Mouse (Mus musculus) CH12.LX (cell line): Measurements from ENCODE around the gene Zfp518a. TPM values are rescaled to one million over a fixed set of nuclear protein-coding genes. Genes with fewer than 3 reads are reported as not detected.

Experiments
- DNase-seq: peaks from one replicate; pipeline ENCODE4 v3.0.0-alpha.2; 2013; ENCODE audit errors: extremely low read depth
- H3K27ac ChIP-seq: 2 replicates; pipeline ENCODE4 v1.5.1; 2012; ENCODE audit warnings: low read depth, mild to moderate bottlenecking, control low read depth, moderate library complexity; ENCODE audit not compliant: insufficient read depth
- H3K27me3 ChIP-seq: replicated peaks from 2 replicates; pipeline ENCODE3; 2012; ENCODE audit warnings: inconsistent platforms
- H3K36me3 ChIP-seq, 2 experiments: replicated peaks in 1 of 2; 2 replicates each; pipeline versions ENCODE3 to v1.6.1; 2012; ENCODE audit warnings: inconsistent platforms in 1 of 2, low read length in 1 of 2, mild to moderate bottlenecking in 1 of 2, mixed read lengths in 1 of 2, moderate library complexity in 1 of 2; ENCODE audit not compliant: control insufficient read depth in 1 of 2, insufficient read depth in 1 of 2
- H3K4me1 ChIP-seq, 2 experiments: 2 replicates each; pipeline ENCODE4 v1.6.1; 2012; ENCODE audit warnings: inconsistent platforms in 1 of 2, moderate library complexity in 1 of 2; ENCODE audit not compliant: insufficient read depth in 2 of 2, control insufficient read depth in 1 of 2
- H3K4me2 ChIP-seq: 2 replicates; pipeline ENCODE4 v1.6.1; 2012; ENCODE audit warnings: low read depth, mild to moderate bottlenecking, control low read depth; ENCODE audit not compliant: poor library complexity, insufficient read depth, severe bottlenecking
- H3K4me3 ChIP-seq, 3 experiments: fragments of 150-350 bp in 1 of 3; sonication (generic) in 1 of 3; replicated peaks in 1 of 3; 2 replicates each; pipeline versions ENCODE3 to v1.5.1; 2011 to 2012; ENCODE audit warnings: low read depth in 2 of 3, low read length in 2 of 3, mild to moderate bottlenecking in 2 of 3, moderate library complexity in 2 of 3, control low read depth in 1 of 3, improper control_type of control experiment in 1 of 3, inconsistent platforms in 1 of 3, mixed read lengths in 1 of 3; ENCODE audit not compliant: poor library complexity in 1 of 3
- H3K79me2 ChIP-seq: replicated peaks from 2 replicates; pipeline ENCODE4 v1.6.1; 2012; ENCODE audit warnings: mild to moderate bottlenecking, moderate library complexity; ENCODE audit not compliant: control insufficient read depth, poor library complexity, insufficient read depth, severe bottlenecking; ENCODE audit errors: extremely low read depth
- H3K9ac ChIP-seq: 2 replicates; pipeline ENCODE4 v1.6.1; 2012; ENCODE audit warnings: low read depth, mild to moderate bottlenecking, control low read depth, moderate library complexity; ENCODE audit not compliant: insufficient read depth
- H3K9me3 ChIP-seq: replicated peaks from 2 replicates; pipeline ENCODE3; 2012; ENCODE audit warnings: low read length, inconsistent platforms, mixed read lengths
- BHLHE40 ChIP-seq: IDR thresholded peaks from 2 replicates; pipeline ENCODE4 v1.6.1; 2011; ENCODE audit warnings: mild to moderate bottlenecking, low read depth, low read length, improper control_type of control experiment
- CHD1 ChIP-seq: IDR thresholded peaks from 2 replicates; pipeline ENCODE4 v1.6.1; 2012; ENCODE audit warnings: low read depth, low read length, improper control_type of control experiment, inconsistent platforms
- CHD2 ChIP-seq: IDR thresholded peaks from 2 replicates; pipeline ENCODE4 v1.6.1; 2011; ENCODE audit warnings: low read length, improper control_type of control experiment
- CTCF ChIP-seq, 2 experiments: IDR thresholded peaks in 1 of 2; conservative IDR thresholded peaks in 1 of 2; 2 replicates each; pipeline ENCODE4 v1.5.1; 2011 to 2012; ENCODE audit warnings: low read depth in 2 of 2, low read length in 2 of 2, improper control_type of control experiment in 1 of 2, inconsistent platforms in 1 of 2, mild to moderate bottlenecking in 1 of 2, moderate library complexity in 1 of 2
- E2F4 ChIP-seq: IDR thresholded peaks from 2 replicates; pipeline ENCODE4 v1.6.1; 2011; ENCODE audit warnings: low read depth, low read length, improper control_type of control experiment; ENCODE audit not compliant: insufficient replicate concordance
- ELF1 ChIP-seq: IDR thresholded peaks from 2 replicates; pipeline ENCODE4 v1.6.1; 2014; ENCODE audit warnings: low read depth, mild to moderate bottlenecking, inconsistent platforms, low read length, improper control_type of control experiment
- EP300 ChIP-seq: IDR thresholded peaks from 2 replicates; pipeline ENCODE4 v1.6.1; 2011; ENCODE audit warnings: low read length, improper control_type of control experiment
- ETS1 ChIP-seq: conservative IDR thresholded peaks from 2 replicates; pipeline ENCODE4 v1.6.1; 2012; ENCODE audit warnings: low read depth, mild to moderate bottlenecking, inconsistent platforms, low read length, improper control_type of control experiment, moderate library complexity
- GABPA ChIP-seq: IDR thresholded peaks from 2 replicates; pipeline ENCODE4 v1.6.1; 2012; ENCODE audit warnings: low read depth, low read length, improper control_type of control experiment, inconsistent platforms; ENCODE audit not compliant: insufficient replicate concordance
- HCFC1 ChIP-seq: IDR thresholded peaks from 2 replicates; pipeline ENCODE4 v1.6.1; 2012; ENCODE audit warnings: low read depth, mild to moderate bottlenecking, inconsistent platforms, low read length, improper control_type of control experiment
- IRF4 ChIP-seq: IDR thresholded peaks from 2 replicates; pipeline ENCODE4 v1.6.1; 2014; ENCODE audit warnings: low read depth, mild to moderate bottlenecking, inconsistent platforms, low read length, improper control_type of control experiment
- JUN ChIP-seq: IDR thresholded peaks from 2 replicates; pipeline ENCODE4 v1.6.1; 2011; ENCODE audit warnings: low read depth, mild to moderate bottlenecking, low read length, improper control_type of control experiment, moderate library complexity; ENCODE audit not compliant: insufficient read depth
- JUND ChIP-seq: conservative IDR thresholded peaks from 2 replicates; pipeline ENCODE4 v1.6.1; 2011; ENCODE audit warnings: low read depth, low read length, improper control_type of control experiment
- KAT2A ChIP-seq: IDR thresholded peaks from 2 replicates; pipeline ENCODE4 v1.6.1; 2012; ENCODE audit warnings: low read length, improper control_type of control experiment, inconsistent platforms; ENCODE audit not compliant: insufficient replicate concordance
- MAFK ChIP-seq: IDR thresholded peaks from 2 replicates; pipeline ENCODE4 v1.6.1; 2011; ENCODE audit warnings: low read length, improper control_type of control experiment; ENCODE audit not compliant: insufficient replicate concordance
- MAX ChIP-seq: IDR thresholded peaks from 2 replicates; pipeline ENCODE4 v1.6.1; 2011; ENCODE audit warnings: low read length, improper control_type of control experiment
- MAZ ChIP-seq: IDR thresholded peaks from 2 replicates; pipeline ENCODE4 v1.6.1; 2012; ENCODE audit warnings: low read depth, mild to moderate bottlenecking, inconsistent platforms, low read length, improper control_type of control experiment, moderate library complexity
- MEF2A ChIP-seq: IDR thresholded peaks from 2 replicates; pipeline ENCODE4 v1.6.1; 2014; ENCODE audit warnings: low read depth, mild to moderate bottlenecking, inconsistent platforms, low read length, improper control_type of control experiment, borderline replicate concordance
- MXI1 ChIP-seq: IDR thresholded peaks from 2 replicates; pipeline ENCODE4 v1.6.1; 2011; ENCODE audit warnings: mild to moderate bottlenecking, low read depth, low read length, improper control_type of control experiment
- MYC ChIP-seq: IDR thresholded peaks from 2 replicates; pipeline ENCODE4 v1.6.1; 2011; ENCODE audit warnings: low read depth, mild to moderate bottlenecking, improper control_type of control experiment, low read length
- NELFE ChIP-seq: IDR thresholded peaks from 2 replicates; pipeline ENCODE4 v1.6.1; 2011; ENCODE audit warnings: low read depth, low read length, improper control_type of control experiment
- NRF1 ChIP-seq: IDR thresholded peaks from 2 replicates; pipeline ENCODE4 v1.6.1; 2014; ENCODE audit warnings: low read depth, mild to moderate bottlenecking, inconsistent platforms, low read length, improper control_type of control experiment, moderate library complexity
- PAX5 ChIP-seq: IDR thresholded peaks from 2 replicates; pipeline ENCODE4 v1.6.1; 2012; ENCODE audit warnings: low read length, inconsistent platforms, mixed read lengths
- POLR2A ChIP-seq: IDR thresholded peaks from 2 replicates; pipeline ENCODE4 v1.6.1; 2011; ENCODE audit warnings: low read depth, mild to moderate bottlenecking, improper control_type of control experiment, low read length
- POLR2AphosphoS2 ChIP-seq: IDR thresholded peaks from 2 replicates; pipeline ENCODE4 v1.6.1; 2011; ENCODE audit warnings: low read depth, low read length, improper control_type of control experiment
- RAD21 ChIP-seq: IDR thresholded peaks from 2 replicates; pipeline ENCODE4 v1.6.1; 2011; ENCODE audit warnings: low read depth, mild to moderate bottlenecking, low read length, improper control_type of control experiment, moderate library complexity
- RCOR1 ChIP-seq: conservative IDR thresholded peaks from 2 replicates; pipeline ENCODE4 v1.6.1; 2012; ENCODE audit warnings: low read depth, mild to moderate bottlenecking, inconsistent platforms, low read length, improper control_type of control experiment
- SIN3A ChIP-seq: IDR thresholded peaks from 2 replicates; pipeline ENCODE4 v1.6.1; 2012; ENCODE audit warnings: low read length, improper control_type of control experiment, inconsistent platforms
- SMC3 ChIP-seq: IDR thresholded peaks from 2 replicates; pipeline ENCODE4 v1.6.1; 2011; ENCODE audit warnings: low read depth, low read length, improper control_type of control experiment
- TCF12 ChIP-seq: IDR thresholded peaks from 2 replicates; pipeline ENCODE4 v1.6.1; 2014; ENCODE audit warnings: low read depth, mild to moderate bottlenecking, inconsistent platforms, low read length, improper control_type of control experiment
- UBTF ChIP-seq: IDR thresholded peaks from 2 replicates; pipeline ENCODE4 v1.6.1; 2012; ENCODE audit warnings: low read depth, mild to moderate bottlenecking, inconsistent platforms, low read length, improper control_type of control experiment, moderate library complexity
- USF1 ChIP-seq: IDR thresholded peaks from 2 replicates; pipeline ENCODE4 v1.6.1; 2014; ENCODE audit warnings: low read depth, mild to moderate bottlenecking, inconsistent platforms, low read length, improper control_type of control experiment
- USF2 ChIP-seq: conservative IDR thresholded peaks from 2 replicates; pipeline ENCODE4 v1.6.1; 2011; ENCODE audit warnings: low read depth, low read length, improper control_type of control experiment
- ZC3H11A ChIP-seq: IDR thresholded peaks from 2 replicates; pipeline ENCODE4 v1.6.1; 2012; ENCODE audit warnings: low read depth, mild to moderate bottlenecking, inconsistent platforms, low read length, improper control_type of control experiment
- ZKSCAN1 ChIP-seq: IDR thresholded peaks from 2 replicates; pipeline ENCODE4 v1.6.1; 2012; ENCODE audit warnings: low read depth, inconsistent platforms, low read length, improper control_type of control experiment, borderline replicate concordance
- ZMIZ1 ChIP-seq: IDR thresholded peaks from 2 replicates; pipeline ENCODE4 v1.6.1; 2012; ENCODE audit warnings: low read depth, mild to moderate bottlenecking, inconsistent platforms, low read length, improper control_type of control experiment
- ZNF384 ChIP-seq: IDR thresholded peaks from 2 replicates; pipeline ENCODE4 v1.6.1; 2012; ENCODE audit warnings: low read depth, low read length, improper control_type of control experiment, inconsistent platforms
- dilution Hi-C: fragments of 300-500 bp; cut with MboI; formaldehyde crosslinking; loops from 2 replicates; pipeline ENCODE4 v1.14.3; 2020; ENCODE audit warnings: low sequenced_read_pairs; ENCODE audit not compliant: extremely low pct_unique_long_range_greater_than_20kb, extremely low pct_ligation_motif_present
- in situ Hi-C: fragments of 300-500 bp; cut with MboI; formaldehyde crosslinking; loops from 3 replicates; pipeline ENCODE4 v1.14.3; 2019; ENCODE audit warnings: low sequenced_read_pairs, low pct_ligation_motif_present, low pct_unique_long_range_greater_than_20kb, mixed read lengths
- polyA plus RNA-seq: library from polyadenylated mRNA; unstranded; fragments of >175 nt; gene quantifications from 2 replicates; pipeline ENCODE4 v1.2.1, GENCODE M21; 2012; ENCODE audit warnings: low read depth; ENCODE audit not compliant: insufficient read length
- total RNA-seq, 2 experiments: library from RNA; depleted of rRNA; stranded (reverse); fragments of 300-350 nt in 1 of 2; fragments of >200 nt in 1 of 2; gene quantifications; 2 replicates each; pipeline ENCODE4 v1.2.3; 2012 to 2014

The Zfp518a gene
- total RNA-seq (2012; rRNA removed) (5.4 and 5.9 TPM in 2 replicates), total RNA-seq (2014; rRNA removed) (19.7 and 23.4 TPM in 2 replicates), polyA plus RNA-seq (10.0 and 11.6 TPM in 2 replicates)

- Histone ChIP-seq H3K9ac (peak within 1 kb of the TSS; percentile 90), H3K36me3 (peaks cover 0 to 7% of the 10 kb centered on the region in 2 experiments), H3K79me2 (peaks cover 2% of the 10 kb centered on the region; the same call in 1 of the 2 replicates), H3K4me2 (no peak within 1 kb of the TSS), H3K4me1 (peaks cover 3 to 16% of the 10 kb centered on the region in 2 experiments), H3K27ac (peak within 1 kb of the TSS; percentile 67), H3K27me3 (no peaks in the 10 kb centered on the region), H3K9me3 (no peaks in the 10 kb centered on the region), H3K4me3 (peak within 1 kb of the TSS; percentile 74 to 91 (median 75))
- dilution Hi-C loops (no loop called here), in situ Hi-C loops (no loop called here)
- DNase-seq, result peak; percentile 86
- no peak for TF ChIP-seq CHD1
- TF ChIP-seq HCFC1, result peak; percentile 81
- no peak; the same call in 1 of the 2 replicates for TF ChIP-seq ZKSCAN1
- TF ChIP-seq EP300, result no peak
- peak; percentile 89; the same call in 1 of the 2 replicates for TF ChIP-seq KAT2A
- peak; percentile 58; the same call in 1 of the 2 replicates for TF ChIP-seq ZMIZ1
- peak; percentile 27; the same call in 1 of the 2 replicates for TF ChIP-seq MYC
- TF ChIP-seq JUN, result no peak
- TF ChIP-seq MXI1, result peak; percentile 54; the same call in 1 of the 2 replicates
- no peak for TF ChIP-seq JUND
- peak; percentile 69 for TF ChIP-seq NELFE
- TF ChIP-seq TCF12, result peak; percentile 88
- no peak for TF ChIP-seq SIN3A
- TF ChIP-seq ELF1, result peak; percentile 84
- no peak for TF ChIP-seq POLR2AphosphoS2
- TF ChIP-seq USF2, result no peak
- no peak for TF ChIP-seq ZC3H11A
- no peak for TF ChIP-seq RAD21
- peak; percentile 84 for TF ChIP-seq MAZ
- TF ChIP-seq NRF1, result peak; percentile 49; the same call in 1 of the 2 replicates
- TF ChIP-seq USF1, result no peak
- TF ChIP-seq BHLHE40, result peak; percentile 59
- TF ChIP-seq GABPA, result no peak; the same call in 1 of the 2 replicates
- TF ChIP-seq MAX, result peak; percentile 60; the same call in 1 of the 2 replicates
- no peak; the same call in 1 of the 2 replicates for TF ChIP-seq MEF2A
- TF ChIP-seq PAX5, result no peak
- no peak for TF ChIP-seq CTCF (conservative IDR thresholded peaks at IDR 0.05 in 1 of 2, IDR thresholded peaks at IDR 0.05 in 1 of 2; ENCODE audit: low read depth in 2 of 2, low read length in 2 of 2)
- TF ChIP-seq SMC3, result no peak
- peak; percentile 45; the same call in 1 of the 2 replicates for TF ChIP-seq IRF4
- TF ChIP-seq MAFK, result no peak
- TF ChIP-seq RCOR1, result no peak
- peak; percentile 87 for TF ChIP-seq POLR2A
- TF ChIP-seq CHD2, result no peak
- no peak for TF ChIP-seq ZNF384
- TF ChIP-seq ETS1, result no peak
- no peak for TF ChIP-seq UBTF
- no peak for TF ChIP-seq E2F4
Observed at GRCm38 (mm10) chr19:40894519-40895392, at the start of gene Zfp518a. Gene Zfp518a, plus strand, starts transcription at chr19:40894705.
